Mouse (Mus musculus): ENCODE measurements around the gene Zfp273. TPM values are rescaled to one million over a fixed set of nuclear protein-coding genes. Genes with fewer than 3 reads are reported as not detected.
"Not testable (repeated sequence)": the region's sequence is repeated elsewhere in the genome, so short reads cannot be mapped to it uniquely, and the experiment has no call there.

Gene Zfp273
- total and polyA plus RNA-seq, 3 experiments: 0.58 to 0.77 TPM; not detected in 1

GRCm38 (mm10) chr13:67818636-67819035 lies 5.1 kb downstream of the Zfp273 start:
- no peak overlapping the region for H3K4me3 ChIP-seq (ENCODE audit: control insufficient read depth in 1 of 2, insufficient read depth in 1 of 2, low read depth in 2 of 2, low read length in 2 of 2)

GRCm38 (mm10) chr13:67830911-67831336 lies 17.4 kb downstream of the Zfp273 start, which contains the start of gene Gm10037:
Gene Gm10037 (plus strand): TSS chr13:67831106.
- no peak for TF ChIP-seq ELF1 (IDR thresholded peaks at IDR 0.05; ENCODE audit: low read depth, low read length)
- no peak for TF ChIP-seq TCF12 (IDR thresholded peaks at IDR 0.05; ENCODE audit: low read depth, low read length)
- TF ChIP-seq ZNF384 (IDR thresholded peaks at IDR 0.05; ENCODE audit: low read depth, low read length): no peak
- TF ChIP-seq ZKSCAN1 (IDR thresholded peaks at IDR 0.05; ENCODE audit: low read depth, low read length): no peak
- TF ChIP-seq NELFE (IDR thresholded peaks at IDR 0.05; ENCODE audit: low read depth, low read length): no peak
- TF ChIP-seq MXI1 (IDR thresholded peaks at IDR 0.05; ENCODE audit: low read depth, low read length): no peak
- TF ChIP-seq E2F4 (IDR thresholded peaks at IDR 0.05; ENCODE audit: borderline replicate concordance, low read depth, low read length): no peak
- no peak for TF ChIP-seq HCFC1 (IDR thresholded peaks at IDR 0.05; ENCODE audit: low read depth, low read length)
- TF ChIP-seq POLR2A (IDR thresholded peaks at IDR 0.05; ENCODE audit: control insufficient read depth in 1 of 2, insufficient read depth in 1 of 2, low read depth in 1 of 2, low read length in 2 of 2, poor library complexity in 1 of 2): no peak
- no peak for TF ChIP-seq TBP (IDR thresholded peaks at IDR 0.05; ENCODE audit: low read depth, low read length)
- no peak for TF ChIP-seq GATA1 (IDR thresholded peaks at IDR 0.05; ENCODE audit: low read depth, low read length)
- TF ChIP-seq MEF2A (IDR thresholded peaks at IDR 0.05; ENCODE audit: extremely low read depth, insufficient replicate concordance, low read depth, low read length, poor library complexity, severe bottlenecking): no peak
- TF ChIP-seq JUND (IDR thresholded peaks at IDR 0.05; ENCODE audit: low read depth, low read length): no peak
- TF ChIP-seq ZC3H11A (IDR thresholded peaks at IDR 0.05; ENCODE audit: low read depth, low read length): no peak
- no peak for TF ChIP-seq MAFK (IDR thresholded peaks at IDR 0.05; ENCODE audit: borderline replicate concordance, low read depth, low read length)
- TF ChIP-seq SMC3 (IDR thresholded peaks at IDR 0.05; ENCODE audit: low read depth, low read length): no peak
- no peak for TF ChIP-seq GABPA (IDR thresholded peaks at IDR 0.05; ENCODE audit: low read depth, low read length)
- no peak for TF ChIP-seq POLR2AphosphoS2 (IDR thresholded peaks at IDR 0.05; ENCODE audit: low read length)
- no peak for TF ChIP-seq EP300 (IDR thresholded peaks at IDR 0.05; ENCODE audit: low read depth in 1 of 2, low read length in 2 of 2)
- no peaks in the 10 kb centered on the region for H3K4me1 ChIP-seq (ENCODE audit: control insufficient read depth in 1 of 2, insufficient read depth in 2 of 2, low read length in 2 of 2)
- H3K27ac ChIP-seq (ENCODE audit: control insufficient read depth, low read depth, low read length): no peak within 1 kb of the TSS
- H3K9me3 ChIP-seq (replicated peaks; ENCODE audit: insufficient read depth, low read length): no peaks in the 10 kb centered on the region
- H3K4me3 ChIP-seq (ENCODE audit: control insufficient read depth in 1 of 2, insufficient read depth in 1 of 2, low read depth in 2 of 2, low read length in 2 of 2): no peak within 1 kb of the TSS
- no peaks in the 10 kb centered on the region for H3K79me2 ChIP-seq (ENCODE audit: control insufficient read depth, insufficient read depth, low read length, poor library complexity)
- H3K27me3 ChIP-seq (ENCODE audit: control insufficient read depth in 1 of 2, insufficient read depth in 2 of 2, low read length in 2 of 2): no peaks in the 10 kb centered on the region
- no peak within 1 kb of the TSS for H3K9ac ChIP-seq (ENCODE audit: control insufficient read depth, low read depth, low read length, poor library complexity, severe bottlenecking)
- H3K36me3 ChIP-seq (ENCODE audit: control insufficient read depth in 1 of 2, insufficient read depth in 2 of 2, low read length in 2 of 2): no peaks in the 10 kb centered on the region
- DNase-seq (ENCODE audit: low read depth, low spot score): no peak

More at GRCm38 (mm10) chr13:67818636-67819035, 5.1 kb downstream of the Zfp273 start:
- DNase-seq (ENCODE audit: low read depth, low spot score): no peak
- Histone ChIP-seq H3K4me1 (ENCODE audit: control insufficient read depth in 1 of 2, insufficient read depth in 2 of 2, low read length in 2 of 2) (no peaks in the 10 kb centered on the region), H3K27ac (ENCODE audit: control insufficient read depth, low read depth, low read length) (no peak overlapping the region), H3K79me2 (ENCODE audit: control insufficient read depth, insufficient read depth, low read length, poor library complexity) (no peaks in the 10 kb centered on the region), H3K9me3 (replicated peaks; ENCODE audit: insufficient read depth, low read length) (no peaks in the 10 kb centered on the region), H3K36me3 (ENCODE audit: control insufficient read depth in 1 of 2, insufficient read depth in 2 of 2, low read length in 2 of 2) (no peaks in the 10 kb centered on the region), H3K9ac (ENCODE audit: control insufficient read depth, low read depth, low read length, poor library complexity, severe bottlenecking) (no peak overlapping the region), H3K27me3 (ENCODE audit: control insufficient read depth in 1 of 2, insufficient read depth in 2 of 2, low read length in 2 of 2) (no peaks in the 10 kb centered on the region)
- TF ChIP-seq USF2 (IDR thresholded peaks at IDR 0.05; ENCODE audit: borderline replicate concordance in 1 of 2, insufficient read depth in 1 of 2, low read depth in 1 of 2, low read length in 2 of 2): no peak
- no peak for TF ChIP-seq UBTF (IDR thresholded peaks at IDR 0.05; ENCODE audit: borderline replicate concordance, insufficient read depth, low read depth, low read length)
- no peak for TF ChIP-seq GATA1 (IDR thresholded peaks at IDR 0.05; ENCODE audit: low read depth, low read length)
- no peak for TF ChIP-seq GABPA (IDR thresholded peaks at IDR 0.05; ENCODE audit: low read depth, low read length)

GRCm38 (mm10) chr13:67833137-67833536 lies 19.6 kb downstream of the Zfp273 start:
- DNase-seq (ENCODE audit: low read depth, low spot score); H3K27me3 ChIP-seq (ENCODE audit: control insufficient read depth in 1 of 2, insufficient read depth in 2 of 2, low read length in 2 of 2); H3K79me2 ChIP-seq (ENCODE audit: control insufficient read depth, insufficient read depth, low read length, poor library complexity): not testable (repeated sequence)

More at GRCm38 (mm10) chr13:67833137-67833536, 19.6 kb downstream of the Zfp273 start:
- H3K36me3 ChIP-seq (ENCODE audit: control insufficient read depth in 1 of 2, insufficient read depth in 2 of 2, low read length in 2 of 2); H3K4me3 ChIP-seq (ENCODE audit: control insufficient read depth in 1 of 2, insufficient read depth in 1 of 2, low read depth in 2 of 2, low read length in 2 of 2); H3K4me1 ChIP-seq (ENCODE audit: control insufficient read depth in 1 of 2, insufficient read depth in 2 of 2, low read length in 2 of 2); H3K9ac ChIP-seq (ENCODE audit: control insufficient read depth, low read depth, low read length, poor library complexity, severe bottlenecking); H3K9me3 ChIP-seq (replicated peaks; ENCODE audit: insufficient read depth, low read length); H3K27ac ChIP-seq (ENCODE audit: control insufficient read depth, low read depth, low read length): not testable (repeated sequence)

Measured in MEL (cell line).